Mouse (Mus musculus) heart, embryonic 11.5 days (tissue): ENCODE data around the gene Zfp511. TPM values are rescaled to one million over a fixed set of nuclear protein-coding genes. Genes with fewer than 3 reads are reported as not detected.

Source experiments
- ATAC-seq: fragments of 200-750 bp; cut with Nextera tagmentation; replicated peaks from 2 replicates; pipeline ENCODE4 v1.8.0; 2017; ENCODE audit warnings: moderate library complexity; ENCODE audit not compliant: insufficient number of reproducible peaks, low FRiP score, low TSS enrichment
- H3K27ac ChIP-seq: fragments of 300-500 bp; sonication (generic); 2 replicates; pipeline ENCODE4 v1.5.1; 2014; ENCODE audit warnings: mild to moderate bottlenecking, low read depth, low read length
- H3K27me3 ChIP-seq: fragments of 300-500 bp; sonication (generic); 2 replicates; pipeline ENCODE4 v1.6.1; 2014; ENCODE audit warnings: mild to moderate bottlenecking, low read length, mixed read lengths; ENCODE audit not compliant: control insufficient read depth, insufficient read depth
- H3K36me3 ChIP-seq: fragments of 300-500 bp; sonication (generic); 2 replicates; pipeline ENCODE4 v1.6.1; 2014; ENCODE audit warnings: mild to moderate bottlenecking, low read length, moderate library complexity, mixed read lengths; ENCODE audit not compliant: control insufficient read depth, insufficient read depth
- H3K4me1 ChIP-seq: fragments of 300-500 bp; sonication (generic); 2 replicates; pipeline ENCODE4 v1.6.1; 2014; ENCODE audit warnings: low read length; ENCODE audit not compliant: control insufficient read depth, insufficient read depth
- H3K4me2 ChIP-seq: fragments of 300-500 bp; sonication (generic); 2 replicates; pipeline ENCODE4 v1.6.1; 2014; ENCODE audit warnings: mild to moderate bottlenecking, moderate library complexity
- H3K4me3 ChIP-seq: fragments of 300-500 bp; sonication (generic); 2 replicates; pipeline ENCODE4 v1.5.1; 2014; ENCODE audit warnings: low read depth, low read length
- H3K9ac ChIP-seq: fragments of 300-500 bp; sonication (generic); 2 replicates; pipeline ENCODE4 v1.6.1; 2014; ENCODE audit warnings: mild to moderate bottlenecking, low read depth, low read length, moderate library complexity
- H3K9me3 ChIP-seq: fragments of 300-500 bp; sonication (generic); replicated peaks from 2 replicates; pipeline ENCODE4 v1.6.1; 2016; ENCODE audit warnings: low read length; ENCODE audit not compliant: control insufficient read depth
- WGBS: fragments of 180-500 bp; shearing (Covaris S2); extraction: QIAGEN DNeasy Blood & Tissue Kit; methylation state at CpG from one replicate; pipeline ENCODE4 v1.1.7; 2014; ENCODE audit not compliant: insufficient replicate concordance; 5-methylcytosine and 5-hydroxymethylcytosine counted together
- polyA plus RNA-seq: library from polyadenylated mRNA; unstranded; fragments of >200 nt; fragmentation: Nextera tagmentation; extraction: Ambion mirVana; gene quantifications from 2 replicates; pipeline ENCODE4 v1.2.1, GENCODE M21; 2014

Zfp511 gene
- polyA plus RNA-seq, 1 experiment from 2014 or later = 34.3 TPM

- H3K27me3 ChIP-seq = peaks cover 96% of the 10 kb centered on the region
- H3K9ac ChIP-seq = peak overlapping the region; percentile 4
- no peaks in the 10 kb centered on the region for H3K9me3 ChIP-seq
- H3K4me1 ChIP-seq = 0 out of 2 replicates have a peak, but pooled peaks cover 3% of the 10 kb centered on the region
- H3K27ac ChIP-seq = no peak overlapping the region
- peak overlapping the region; percentile 87 for H3K4me2 ChIP-seq
- ATAC-seq = peak; percentile 43; the same call in 1 of the 2 replicates
- H3K4me3 ChIP-seq = peak overlapping the region; percentile 52
- H3K36me3 ChIP-seq = no peaks in the 10 kb centered on the region
- 2% methylated on average over 53 of the region's 53 CpGs for WGBS
Measured at GRCm38 (mm10) chr7:140057413-140058407, 21.5 kb downstream of the Zfp511 start.

GRCm38 (mm10) chr7:140058528-140058927, 22.3 kb downstream of the Zfp511 start:
- peak overlapping the region; percentile 87 for H3K4me2 ChIP-seq

GRCm38 (mm10) chr7:140059601-140060000, 23.4 kb downstream of the Zfp511 start:
- ATAC-seq = no peak
- H3K9ac ChIP-seq = no peak overlapping the region
- H3K4me1 ChIP-seq = 0 out of 2 replicates have a peak, but pooled peaks cover 3% of the 10 kb centered on the region
- no peak overlapping the region for H3K27ac ChIP-seq
- peaks cover 94% of the 10 kb centered on the region for H3K27me3 ChIP-seq
- H3K9me3 ChIP-seq = no peaks in the 10 kb centered on the region
- no peaks in the 10 kb centered on the region for H3K36me3 ChIP-seq
- no peak overlapping the region for H3K4me2 ChIP-seq
- 16% methylated on average over 4 of the region's 4 CpGs for WGBS
- H3K4me3 ChIP-seq = no peak overlapping the region

More at GRCm38 (mm10) chr7:140058528-140058927, 22.3 kb downstream of the Zfp511 start:
- no peaks in the 10 kb centered on the region for H3K36me3 ChIP-seq
- 0 out of 2 replicates have a peak, but pooled peaks cover 3% of the 10 kb centered on the region for H3K4me1 ChIP-seq
- H3K27ac ChIP-seq = no peak overlapping the region
- no peaks in the 10 kb centered on the region for H3K9me3 ChIP-seq
- 22% methylated on average over 7 of the region's 7 CpGs for WGBS
- H3K4me3 ChIP-seq = peak overlapping the region; percentile 52
- peak overlapping the region; percentile 4 for H3K9ac ChIP-seq
- ATAC-seq = no peak
- peaks cover 93% of the 10 kb centered on the region for H3K27me3 ChIP-seq

GRCm38 (mm10) chr7:140060936-140061831, 25.0 kb downstream of the Zfp511 start:
- ATAC-seq = no peak
- WGBS = 2% methylated on average over 47 of the region's 47 CpGs
- Histone ChIP-seq H3K9me3 (no peaks in the 10 kb centered on the region), H3K4me3 (peak overlapping the region; percentile 40), H3K27ac (no peak overlapping the region), H3K4me1 (0 out of 2 replicates have a peak, but pooled peaks cover 3% of the 10 kb centered on the region), H3K36me3 (no peaks in the 10 kb centered on the region), H3K27me3 (peaks cover 92% of the 10 kb centered on the region), H3K9ac (no peak overlapping the region), H3K4me2 (peak overlapping the region; percentile 63)

GRCm38 (mm10) chr7:140061832-140062130, 25.6 kb downstream of the Zfp511 start:
- no peaks in the 10 kb centered on the region for H3K36me3 ChIP-seq
- 0 out of 2 replicates have a peak, but pooled peaks cover 3% of the 10 kb centered on the region for H3K9me3 ChIP-seq
- 3% methylated on average over 6 of the region's 6 CpGs for WGBS
- H3K27ac ChIP-seq = no peak overlapping the region
- H3K27me3 ChIP-seq = peaks cover 86% of the 10 kb centered on the region
- no peak for ATAC-seq
- 0 out of 2 replicates have a peak, but pooled peaks cover 3% of the 10 kb centered on the region for H3K4me1 ChIP-seq
- no peak overlapping the region; the same call in 1 of the 2 replicates for H3K4me3 ChIP-seq
- H3K9ac ChIP-seq = no peak overlapping the region
- H3K4me2 ChIP-seq = peak overlapping the region; percentile 63

GRCm38 (mm10) chr7:140062307-140062706, 26.1 kb downstream of the Zfp511 start:
- H3K27me3 ChIP-seq = peaks cover 81% of the 10 kb centered on the region
- H3K36me3 ChIP-seq = no peaks in the 10 kb centered on the region
- H3K4me2 ChIP-seq = no peak overlapping the region
- H3K27ac ChIP-seq = no peak overlapping the region
- no peak for ATAC-seq
- H3K9me3 ChIP-seq = 0 out of 2 replicates have a peak, but pooled peaks cover 3% of the 10 kb centered on the region
- 15% methylated on average over 11 of the region's 11 CpGs for WGBS
- H3K4me3 ChIP-seq = no peak overlapping the region
- H3K4me1 ChIP-seq = 0 out of 2 replicates have a peak, but pooled peaks cover 3% of the 10 kb centered on the region
- no peak overlapping the region for H3K9ac ChIP-seq

- Histone ChIP-seq H3K4me3 (no peak overlapping the region), H3K27me3 (peaks cover 73% of the 10 kb centered on the region), H3K4me1 (0 out of 2 replicates have a peak, but pooled peaks cover 3% of the 10 kb centered on the region), H3K9ac (no peak overlapping the region), H3K9me3 (0 out of 2 replicates have a peak, but pooled peaks cover 3% of the 10 kb centered on the region), H3K27ac (no peak overlapping the region), H3K4me2 (no peak overlapping the region), H3K36me3 (no peaks in the 10 kb centered on the region)
- no peak for ATAC-seq
- 18% methylated on average over 7 of the region's 7 CpGs for WGBS
Measured at GRCm38 (mm10) chr7:140063092-140063491, 26.9 kb downstream of the Zfp511 start.

GRCm38 (mm10) chr7:140067397-140067796, 31.2 kb downstream of the Zfp511 start:
- H3K9ac ChIP-seq = no peak overlapping the region
- no peaks in the 10 kb centered on the region for H3K4me1 ChIP-seq
- H3K4me3 ChIP-seq = no peak overlapping the region
- ATAC-seq = no peak
- 56% methylated on average over 6 of the region's 6 CpGs for WGBS
- no peak overlapping the region for H3K4me2 ChIP-seq
- peaks cover 52% of the 10 kb centered on the region for H3K27me3 ChIP-seq
- no peaks in the 10 kb centered on the region for H3K36me3 ChIP-seq
- no peak overlapping the region for H3K27ac ChIP-seq
- 0 out of 2 replicates have a peak, but pooled peaks cover 3% of the 10 kb centered on the region for H3K9me3 ChIP-seq
